Mouse (Mus musculus): ENCODE results near the gene Taf6. TPM values are rescaled to one million over a fixed set of nuclear protein-coding genes. Genes with fewer than 3 reads are reported as not detected.

Taf6 gene
- total RNA-seq, 2 experiments from 2014 or later = 32.8 to 33.5 TPM

- intact Hi-C loops (cut with DNase I) = loop anchor here (2.0 kb wide), 2 partner anchors 15 to 27 kb away; partner anchors contain the start of genes Ap4m1, Cops6 and Mcm7
These were observed 533 bp upstream of the Taf6 start for GRCm38 (mm10) chr5:138187661-138188306.

GRCm38 (mm10) chr5:138173217-138173616, 14.0 kb downstream of the Taf6 start:
- intact Hi-C loops (cut with DNase I) = loop anchor here (2.0 kb wide), 1 partner anchor 14 kb away; the partner anchor contains the start of genes Cnpy4 and Taf6
- DNase-seq = no peak

More at GRCm38 (mm10) chr5:138187661-138188306, 533 bp upstream of the Taf6 start:
- DNase-seq = peak; percentile 71 to 77

DNA sequence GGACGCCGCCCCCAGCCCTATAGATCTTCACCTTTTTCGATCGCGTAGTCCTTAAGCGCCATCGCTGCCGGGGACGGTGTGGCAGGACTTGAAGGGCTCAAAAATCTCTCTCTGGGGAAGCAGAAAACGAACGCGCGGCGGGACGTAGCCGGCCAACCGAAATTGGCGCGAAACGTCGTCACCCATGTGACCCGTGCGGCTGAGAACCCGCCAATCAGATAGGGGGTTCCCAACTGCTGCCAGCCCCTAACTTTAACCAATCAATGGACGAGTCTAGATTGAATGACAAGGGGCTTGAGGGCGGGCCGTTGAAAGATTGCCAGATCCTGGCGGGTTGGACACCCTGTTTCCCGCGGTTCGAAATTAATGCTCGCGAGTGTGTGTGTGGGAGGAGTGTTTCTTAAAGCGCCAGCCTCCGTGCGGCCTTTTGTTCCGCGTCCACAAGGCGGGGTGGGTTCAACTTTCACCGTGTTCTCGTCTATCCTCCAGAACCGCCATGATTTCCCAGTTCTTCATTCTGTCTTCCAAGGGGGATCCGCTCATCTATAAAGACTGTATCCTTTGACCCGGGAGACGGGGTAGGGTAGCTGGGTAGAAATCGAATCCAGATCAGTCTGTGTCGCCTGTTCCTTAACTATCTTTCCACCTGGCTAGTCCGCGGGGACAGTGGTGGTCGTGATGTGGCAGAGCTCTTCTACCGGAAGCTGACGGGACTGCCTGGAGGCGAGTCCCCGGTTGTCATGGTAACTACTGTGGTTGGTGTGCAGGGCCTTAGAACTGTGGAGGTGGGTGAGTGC, 15.4 kb downstream of the Taf6 start, which contains the start of the genes Ap4m1 and Mcm7:
Gene Ap4m1, plus strand, starts transcription at position 308 of the 797 bp plus-strand sequence.
Gene Mcm7, minus strand, starts transcription at position 728 of the 797 bp plus-strand sequence.
- DNase-seq = peak; percentile 98 to 99
- intact Hi-C loops (cut with DNase I) = loop anchor here (2.0 kb wide), 1 partner anchor 15 kb away; the partner anchor contains the start of genes Cnpy4 and Taf6

GRCm38 (mm10) chr5:138170936-138171561, 16.2 kb downstream of the Taf6 start:
- peak; percentile 97 to 98 for DNase-seq
- intact Hi-C loops (cut with DNase I) = loop anchor here (1.0 kb wide), 1 partner anchor 10 kb away; the partner anchor contains the start of gene Cops6

- no peak for DNase-seq
- intact Hi-C loops (cut with DNase I) = loop anchor here (10.0 kb wide), 1 partner anchor 641 kb away; no protein-coding TSS in a partner anchor
These were observed 21.7 kb downstream of the Taf6 start for GRCm38 (mm10) chr5:138165594-138165993.

DNA sequence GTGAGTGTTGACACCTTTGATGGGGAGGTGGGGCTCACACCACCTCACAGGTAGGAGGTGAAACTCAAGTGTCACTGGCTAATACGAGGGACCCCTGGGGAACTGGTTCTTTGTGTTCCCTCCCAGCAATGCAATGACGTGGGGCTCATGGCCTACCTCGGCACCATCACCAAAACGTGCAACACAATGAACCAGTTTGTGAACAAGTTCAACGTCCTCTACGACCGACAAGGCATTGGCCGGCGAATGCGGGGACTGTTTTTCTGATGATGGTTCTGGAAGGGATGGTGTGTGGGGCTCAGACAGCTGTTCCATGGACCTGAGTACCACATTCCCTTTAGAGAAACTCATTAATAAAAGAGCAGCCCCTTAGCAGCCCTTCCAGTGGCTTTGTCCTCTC, 23.6 kb downstream of the Taf6 start:
- intact Hi-C loops (cut with DNase I) = loop anchor here (10.0 kb wide), 1 partner anchor 639 kb away; no protein-coding TSS in a partner anchor

GRCm38 (mm10) chr5:138163046-138163445, 24.2 kb downstream of the Taf6 start:
- intact Hi-C loops (cut with DNase I) = loop anchor here (10.0 kb wide), 1 partner anchor 638 kb away; no protein-coding TSS in a partner anchor
- DNase-seq = no peak

More for the DNA sequence above, 23.6 kb downstream of the Taf6 start:
- DNase-seq = no peak

DNA sequence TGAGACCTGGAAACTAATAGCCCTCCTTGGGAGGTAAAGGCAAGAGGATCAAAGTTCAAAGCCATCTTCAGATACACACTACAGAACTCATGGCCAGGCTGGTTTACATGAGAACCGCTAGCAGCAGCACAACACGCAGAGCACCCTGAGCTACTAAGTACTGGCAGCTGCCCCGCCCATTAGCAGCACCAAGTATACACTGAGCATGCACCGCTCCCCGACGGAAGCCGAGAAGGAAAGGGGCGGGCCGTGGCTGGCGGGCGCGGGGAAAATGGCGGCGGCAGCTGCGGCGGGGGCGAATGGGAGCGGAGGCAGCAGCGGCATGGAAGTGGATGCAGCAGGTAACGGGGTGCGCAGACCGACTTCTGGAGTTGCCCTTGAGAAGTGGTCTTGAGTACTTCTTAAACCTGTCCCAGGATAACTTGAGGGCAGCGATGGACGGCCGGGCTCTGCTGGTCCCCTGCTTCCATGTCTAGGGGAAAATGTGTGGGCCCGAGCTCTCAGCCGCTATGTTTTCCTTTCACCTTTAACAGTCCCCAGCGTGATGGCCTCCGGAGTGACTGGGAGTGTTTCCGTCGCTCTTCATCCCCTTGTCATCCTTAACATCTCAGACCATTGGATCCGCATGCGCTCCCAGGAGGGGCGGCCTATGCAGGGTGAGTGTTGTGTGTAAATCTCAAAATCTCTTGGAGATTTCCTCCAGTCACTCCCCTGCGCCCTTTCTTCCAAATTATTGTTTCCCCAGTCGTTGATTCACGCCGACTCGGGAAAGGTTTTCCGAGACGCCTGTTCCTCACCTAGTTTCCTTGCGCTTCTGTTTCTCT, 26.2 kb downstream of the Taf6 start, which contains the start of gene Cops6:
Gene Cops6, plus strand, starts transcription at position 230 of the 824 bp plus-strand sequence.
- intact Hi-C loops (cut with DNase I) = loop anchor here (1.0 to 10.0 kb wide), 3 partner anchors 9 to 636 kb away; partner anchors contain the start of genes Cnpy4 and Taf6
- peak; percentile 94 to 96 for DNase-seq

GRCm38 (mm10) chr5:138160224-138160762, 27.0 kb downstream of the Taf6 start:
- no peak for DNase-seq
- intact Hi-C loops (cut with DNase I) = loop anchor here (2.0 to 10.0 kb wide), 2 partner anchors 27 to 635 kb away; partner anchors contain the start of genes Cnpy4 and Taf6

GRCm38 (mm10) chr5:138155443-138155976, 31.7 kb downstream of the Taf6 start, which contains the start of gene Zfp113:
Zfp113 (minus strand) TSS chr5:138155744.
- DNase-seq = peak; percentile 81 to 86

DNA sequence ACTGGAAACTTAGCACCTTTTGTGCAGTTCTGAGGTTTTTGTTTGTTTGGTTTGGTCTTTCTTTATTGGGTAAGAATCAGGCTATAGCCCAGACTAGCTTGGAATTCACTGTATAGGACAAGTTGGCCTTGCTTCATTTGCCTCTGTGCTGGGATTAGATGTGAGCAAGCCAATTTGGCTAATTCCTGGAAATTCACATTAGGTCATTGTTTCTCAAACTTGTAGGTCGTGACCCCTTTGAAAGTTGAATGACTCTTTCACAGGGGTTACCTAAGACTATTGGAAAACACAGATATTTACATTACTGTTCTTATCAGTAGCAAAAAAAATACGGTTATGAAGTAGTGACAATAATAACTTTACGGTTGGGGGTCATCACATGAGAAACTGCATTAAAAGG, 32.9 kb downstream of the Taf6 start:
- DNase-seq = no peak
- intact Hi-C loops (cut with DNase I) = loop anchor here (2.0 kb wide), 1 partner anchor 38 kb away; the partner anchor contains the start of gene Zscan21

More at GRCm38 (mm10) chr5:138155443-138155976, 31.7 kb downstream of the Taf6 start, which contains the start of gene Zfp113:
- intact Hi-C loops (cut with DNase I) = loop anchor here (1.0 to 5.0 kb wide), 4 partner anchors 39 to 363 kb away; partner anchors contain the start of genes Zkscan1 and Zscan21

DNA sequence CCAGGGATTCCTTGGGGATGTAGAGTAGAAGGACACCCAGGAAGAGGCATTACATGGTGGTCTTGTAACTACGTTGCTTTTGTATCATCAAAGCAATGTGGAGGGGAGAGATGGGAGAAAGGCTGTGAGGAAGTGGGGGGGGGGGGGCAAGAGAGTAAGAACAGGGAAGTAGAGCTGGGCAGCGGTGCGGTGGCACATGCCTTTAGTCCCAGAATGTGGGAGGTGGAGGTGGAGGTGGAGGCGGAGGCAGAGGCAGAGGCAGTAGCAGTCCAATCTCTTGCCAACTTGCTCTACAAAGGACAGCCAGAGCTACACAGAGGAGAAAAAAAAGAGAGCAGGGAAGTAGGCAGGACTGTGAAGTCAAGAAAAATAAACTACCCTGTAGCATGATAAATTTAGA, 48.7 kb downstream of the Taf6 start:
- DNase-seq = no peak
- intact Hi-C loops (cut with DNase I) = loop anchor here (5.0 kb wide), 1 partner anchor 251 kb away; no protein-coding TSS in a partner anchor

DNA sequence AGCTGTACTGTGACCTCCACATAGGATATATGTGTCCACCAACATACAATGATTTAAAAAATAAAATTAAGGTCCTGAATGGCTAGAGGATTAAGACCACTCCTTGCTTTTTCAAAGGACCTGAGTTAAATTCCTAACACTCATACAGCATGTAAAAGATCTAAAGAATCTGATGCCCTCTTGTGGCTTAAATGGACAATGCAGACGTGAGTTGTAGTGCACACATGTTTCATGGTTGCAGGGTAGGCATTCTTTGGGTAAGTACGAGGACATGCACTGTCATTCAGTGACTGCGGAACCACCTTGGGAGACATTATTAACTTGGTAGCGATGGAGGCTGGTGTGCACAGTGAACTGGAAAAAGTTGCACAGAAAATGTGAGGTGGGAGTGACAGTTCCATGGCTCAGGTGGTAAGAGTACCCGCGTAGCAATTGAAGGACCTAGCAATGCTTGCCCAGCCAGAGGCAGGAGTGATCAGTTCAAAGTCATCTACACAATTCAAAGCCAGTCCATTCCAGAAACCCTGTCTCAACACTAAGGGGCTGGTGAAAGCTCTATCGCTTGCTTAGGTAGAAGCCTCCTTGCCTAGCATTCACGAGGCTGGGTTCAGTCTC, 49.2 kb downstream of the Taf6 start:
- intact Hi-C loops (cut with DNase I) = loop anchor here (5.0 kb wide), 1 partner anchor 251 kb away; no protein-coding TSS in a partner anchor
- DNase-seq = peak in 1 of 2 experiments; percentile 9

GRCm38 (mm10) chr5:138137257-138137656, 50.0 kb downstream of the Taf6 start:
- no peak for DNase-seq
- intact Hi-C loops (cut with DNase I) = loop anchor here (5.0 kb wide), 1 partner anchor 250 kb away; no protein-coding TSS in a partner anchor

DNA sequence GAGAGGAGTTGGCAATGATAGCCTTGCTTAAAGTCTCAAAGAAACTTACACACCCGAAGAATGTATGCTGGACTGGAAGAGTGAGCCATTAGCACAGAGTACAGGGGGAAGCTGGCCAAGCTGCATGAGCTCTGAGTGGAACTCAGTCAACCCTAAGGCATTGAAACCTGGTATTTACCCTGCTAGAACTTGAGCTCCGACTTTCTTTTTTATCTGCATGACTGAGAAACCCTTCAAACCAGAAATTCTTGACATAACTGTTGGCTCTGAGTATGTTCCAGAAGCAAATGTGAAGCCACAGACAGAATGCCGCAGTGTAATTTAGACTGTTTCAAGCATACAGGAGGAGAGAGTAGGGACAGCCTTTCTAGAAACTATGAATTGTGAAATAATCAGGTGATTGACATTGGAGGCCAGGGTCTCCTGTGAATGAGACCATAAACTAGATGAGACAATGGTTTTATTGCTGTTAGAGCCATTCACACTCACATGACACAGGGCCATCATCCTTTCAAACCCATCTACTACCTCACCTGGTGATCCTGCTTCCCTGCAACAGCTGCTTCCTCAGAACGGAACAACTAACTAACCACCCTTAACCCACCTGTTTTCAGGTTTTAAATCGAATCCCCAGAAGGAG, 54.7 kb downstream of the Taf6 start:
- intact Hi-C loops (cut with DNase I) = no loop called here
- DNase-seq = no peak
